Mouse (Mus musculus) intestine, embryonic 16.5 days (tissue): ENCODE results near the gene Rflna. TPM values are rescaled to one million over a fixed set of nuclear protein-coding genes. Genes with fewer than 3 reads are reported as not detected.
A peak's percentile ranks its signal among the peaks of the same experiment; 100 is the strongest.

Experiments
- ATAC-seq: fragments of 200-750 bp; cut with Nextera tagmentation; 2 replicates; pipeline ENCODE4 v1.8.0; 2017; ENCODE audit warnings: moderate TSS enrichment, moderate library complexity
- H3K27ac ChIP-seq: fragments of 300-500 bp; sonication (generic); 2 replicates; pipeline ENCODE4 v1.5.1; 2014; ENCODE audit warnings: mild to moderate bottlenecking, low read length
- H3K27me3 ChIP-seq: fragments of 300-500 bp; sonication (generic); replicated peaks from 2 replicates; pipeline ENCODE4 v1.6.1; 2014; ENCODE audit warnings: low read length, control low read depth, mixed read lengths; ENCODE audit not compliant: control insufficient read depth, insufficient read depth
- H3K36me3 ChIP-seq: fragments of 300-500 bp; sonication (generic); 2 replicates; pipeline ENCODE4 v1.6.1; 2014; ENCODE audit warnings: low read length, control low read depth; ENCODE audit not compliant: control insufficient read depth, insufficient read depth
- H3K4me1 ChIP-seq: fragments of 300-500 bp; sonication (generic); 2 replicates; pipeline ENCODE4 v1.6.1; 2014; ENCODE audit warnings: low read length, control low read depth, mixed read lengths; ENCODE audit not compliant: control insufficient read depth, insufficient read depth
- H3K4me2 ChIP-seq: fragments of 300-500 bp; sonication (generic); 2 replicates; pipeline ENCODE4 v1.6.1; 2014; ENCODE audit warnings: low read depth, low read length, control low read depth
- H3K4me3 ChIP-seq: fragments of 300-500 bp; sonication (generic); 2 replicates; pipeline ENCODE4 v1.5.1; 2014; ENCODE audit warnings: mild to moderate bottlenecking, low read length
- H3K9ac ChIP-seq: fragments of 300-500 bp; sonication (generic); 2 replicates; pipeline ENCODE4 v1.6.1; 2014; ENCODE audit warnings: low read depth, low read length
- H3K9me3 ChIP-seq: fragments of 300-500 bp; sonication (generic); 2 replicates; pipeline ENCODE4 v1.6.1; 2016; ENCODE audit warnings: low read length, control low read depth; ENCODE audit not compliant: control insufficient read depth
- WGBS: fragments of 180-500 bp; shearing (Covaris S2); extraction: QIAGEN DNeasy Blood & Tissue Kit; methylation state at CpG from one replicate; pipeline ENCODE4 v1.1.7; 2014; 5-methylcytosine and 5-hydroxymethylcytosine counted together
- polyA plus RNA-seq: library from polyadenylated mRNA; unstranded; fragments of >200 nt; fragmentation: Nextera tagmentation; extraction: Ambion mirVana; gene quantifications from 2 replicates; pipeline ENCODE4 v1.2.1, GENCODE M21; 2015

Rflna gene
- polyA plus RNA-seq: 1.5 and 1.7 TPM in 2 replicates

- Histone ChIP-seq H3K27ac (no peak within 1 kb of the TSS), H3K9ac (peak within 1 kb of the TSS; percentile 62), H3K4me1 (peaks cover 20% of the 10 kb centered on the region), H3K36me3 (no peaks in the 10 kb centered on the region), H3K9me3 (no peaks in the 10 kb centered on the region), H3K27me3 (peaks cover 16% of the 10 kb centered on the region; the same call in 1 of the 2 replicates), H3K4me3 (peak within 1 kb of the TSS; percentile 47), H3K4me2 (peak within 1 kb of the TSS; percentile 80)
- 4% methylated on average over 41 of the region's 41 CpGs for WGBS
- peak; percentile 76 for ATAC-seq
Observed at GRCm38 (mm10) chr5:125002969-125003872, at the start of gene Rflna. Gene Rflna (plus strand): TSS chr5:125003221.

GRCm38 (mm10) chr5:124954404-124955305, 48.4 kb upstream of the Rflna start:
- WGBS: 72% methylated on average over 8 of the region's 8 CpGs
- no peak for ATAC-seq
- H3K4me3 ChIP-seq: no peak overlapping the region
- no peak overlapping the region for H3K9ac ChIP-seq
- H3K4me1 ChIP-seq: peaks cover under 1% of the 10 kb centered on the region
- no peaks in the 10 kb centered on the region for H3K36me3 ChIP-seq
- 0 out of 2 replicates have a peak overlapping the region, but pooled peaks have one; percentile 5 for H3K27ac ChIP-seq
- H3K27me3 ChIP-seq: no peaks in the 10 kb centered on the region
- H3K9me3 ChIP-seq: no peaks in the 10 kb centered on the region; the same call in 1 of the 2 replicates
- H3K4me2 ChIP-seq: no peak overlapping the region

GRCm38 (mm10) chr5:124957491-124957890, 45.5 kb upstream of the Rflna start:
- ATAC-seq: no peak

GRCm38 (mm10) chr5:124959099-124959498, 43.9 kb upstream of the Rflna start:
- Histone ChIP-seq H3K4me1 (peaks cover 13% of the 10 kb centered on the region), H3K9me3 (no peaks in the 10 kb centered on the region; the same call in 1 of the 2 replicates), H3K36me3 (no peaks in the 10 kb centered on the region), H3K4me2 (no peak overlapping the region), H3K4me3 (no peak overlapping the region), H3K27ac (no peak overlapping the region), H3K27me3 (no peaks in the 10 kb centered on the region), H3K9ac (no peak overlapping the region)
- ATAC-seq: no peak
- WGBS: over 99% methylated on average over 4 of the region's 4 CpGs

More at GRCm38 (mm10) chr5:124957491-124957890, 45.5 kb upstream of the Rflna start:
- Histone ChIP-seq H3K36me3 (no peaks in the 10 kb centered on the region), H3K27me3 (no peaks in the 10 kb centered on the region), H3K9ac (no peak overlapping the region), H3K4me1 (peaks cover 13% of the 10 kb centered on the region), H3K9me3 (no peaks in the 10 kb centered on the region; the same call in 1 of the 2 replicates), H3K4me3 (no peak overlapping the region), H3K27ac (no peak overlapping the region), H3K4me2 (no peak overlapping the region)
- WGBS: 78% methylated on average over 5 of the region's 5 CpGs

- peak; percentile 75 for ATAC-seq
- H3K4me2 ChIP-seq: 0 out of 2 replicates have a peak overlapping the region, but pooled peaks have one; percentile 23
- WGBS: 15% methylated on average over 18 of the region's 18 CpGs
- H3K36me3 ChIP-seq: no peaks in the 10 kb centered on the region
- no peak overlapping the region for H3K4me3 ChIP-seq
- no peaks in the 10 kb centered on the region for H3K27me3 ChIP-seq
- H3K27ac ChIP-seq: peak overlapping the region; percentile 87
- peaks cover 13% of the 10 kb centered on the region for H3K4me1 ChIP-seq
- no peaks in the 10 kb centered on the region; the same call in 1 of the 2 replicates for H3K9me3 ChIP-seq
- no peak overlapping the region for H3K9ac ChIP-seq
Observed at GRCm38 (mm10) chr5:124960131-124960901, 42.7 kb upstream of the Rflna start.

- Histone ChIP-seq H3K9ac (no peak overlapping the region), H3K9me3 (no peaks in the 10 kb centered on the region; the same call in 1 of the 2 replicates), H3K27ac (no peak overlapping the region), H3K36me3 (no peaks in the 10 kb centered on the region), H3K4me3 (no peak overlapping the region), H3K4me1 (peaks cover 13% of the 10 kb centered on the region), H3K27me3 (no peaks in the 10 kb centered on the region), H3K4me2 (no peak overlapping the region)
- 70% methylated on average over 8 of the region's 8 CpGs for WGBS
- no peak for ATAC-seq
Observed at GRCm38 (mm10) chr5:124961433-124961832, 41.6 kb upstream of the Rflna start.

GRCm38 (mm10) chr5:124962761-124963160, 40.3 kb upstream of the Rflna start:
- H3K27ac ChIP-seq: no peak overlapping the region
- H3K4me1 ChIP-seq: peaks cover 13% of the 10 kb centered on the region
- no peaks in the 10 kb centered on the region for H3K27me3 ChIP-seq
- no peak for ATAC-seq
- no peak overlapping the region for H3K4me3 ChIP-seq
- H3K36me3 ChIP-seq: no peaks in the 10 kb centered on the region
- H3K9me3 ChIP-seq: no peaks in the 10 kb centered on the region; the same call in 1 of the 2 replicates
- H3K4me2 ChIP-seq: no peak overlapping the region
- WGBS: 49% methylated on average over 7 of the region's 7 CpGs
- no peak overlapping the region for H3K9ac ChIP-seq

- Histone ChIP-seq H3K9ac (peak overlapping the region; percentile 57), H3K4me2 (peak overlapping the region; percentile 59), H3K4me1 (peaks cover 13% of the 10 kb centered on the region), H3K27ac (peak overlapping the region; percentile 38; the same call in 1 of the 2 replicates), H3K9me3 (no peaks in the 10 kb centered on the region), H3K27me3 (no peaks in the 10 kb centered on the region), H3K36me3 (no peaks in the 10 kb centered on the region), H3K4me3 (peak overlapping the region; percentile 29)
- peak; percentile 52 for ATAC-seq
- WGBS: 37% methylated on average over 22 of the region's 22 CpGs
Observed at GRCm38 (mm10) chr5:124963806-124964672, 39.0 kb upstream of the Rflna start.
